Mouse (Mus musculus) heart, embryonic 11.5 days (tissue): ENCODE results near the gene Gm49380. TPM values are rescaled to one million over a fixed set of nuclear protein-coding genes. Genes with fewer than 3 reads are reported as not detected.

Experiments used
- ATAC-seq: fragments of 200-750 bp; cut with Nextera tagmentation; replicated peaks from 2 replicates; pipeline ENCODE4 v1.8.0; 2017; ENCODE audit warnings: moderate library complexity; ENCODE audit not compliant: insufficient number of reproducible peaks, low FRiP score, low TSS enrichment
- H3K27ac ChIP-seq: fragments of 300-500 bp; sonication (generic); 2 replicates; pipeline ENCODE4 v1.5.1; 2014; ENCODE audit warnings: mild to moderate bottlenecking, low read depth, low read length
- H3K27me3 ChIP-seq: fragments of 300-500 bp; sonication (generic); 2 replicates; pipeline ENCODE4 v1.6.1; 2014; ENCODE audit warnings: mild to moderate bottlenecking, low read length, mixed read lengths; ENCODE audit not compliant: control insufficient read depth, insufficient read depth
- H3K36me3 ChIP-seq: fragments of 300-500 bp; sonication (generic); 2 replicates; pipeline ENCODE4 v1.6.1; 2014; ENCODE audit warnings: mild to moderate bottlenecking, low read length, moderate library complexity, mixed read lengths; ENCODE audit not compliant: control insufficient read depth, insufficient read depth
- H3K4me1 ChIP-seq: fragments of 300-500 bp; sonication (generic); 2 replicates; pipeline ENCODE4 v1.6.1; 2014; ENCODE audit warnings: low read length; ENCODE audit not compliant: control insufficient read depth, insufficient read depth
- H3K4me2 ChIP-seq: fragments of 300-500 bp; sonication (generic); 2 replicates; pipeline ENCODE4 v1.6.1; 2014; ENCODE audit warnings: mild to moderate bottlenecking, moderate library complexity
- H3K4me3 ChIP-seq: fragments of 300-500 bp; sonication (generic); 2 replicates; pipeline ENCODE4 v1.5.1; 2014; ENCODE audit warnings: low read depth, low read length
- H3K9ac ChIP-seq: fragments of 300-500 bp; sonication (generic); 2 replicates; pipeline ENCODE4 v1.6.1; 2014; ENCODE audit warnings: mild to moderate bottlenecking, low read depth, low read length, moderate library complexity
- H3K9me3 ChIP-seq: fragments of 300-500 bp; sonication (generic); replicated peaks from 2 replicates; pipeline ENCODE4 v1.6.1; 2016; ENCODE audit warnings: low read length; ENCODE audit not compliant: control insufficient read depth
- WGBS: fragments of 180-500 bp; shearing (Covaris S2); extraction: QIAGEN DNeasy Blood & Tissue Kit; methylation state at CpG from one replicate; pipeline ENCODE4 v1.1.7; 2014; ENCODE audit not compliant: insufficient replicate concordance; 5-methylcytosine and 5-hydroxymethylcytosine counted together
- polyA plus RNA-seq: library from polyadenylated mRNA; unstranded; fragments of >200 nt; fragmentation: Nextera tagmentation; extraction: Ambion mirVana; gene quantifications from 2 replicates; pipeline ENCODE4 v1.2.1, GENCODE M21; 2014

Gene Gm49380
- polyA plus RNA-seq, 1 experiment from 2014 or later, result not detected

- peaks cover 44% of the 10 kb centered on the region for H3K4me1 ChIP-seq
- H3K36me3 ChIP-seq, result no peaks in the 10 kb centered on the region
- H3K27me3 ChIP-seq, result no peaks in the 10 kb centered on the region
- no peak overlapping the region for H3K9ac ChIP-seq
- ATAC-seq, result no peak
- H3K4me2 ChIP-seq, result peak overlapping the region; percentile 33; the same call in 1 of the 2 replicates
- no peaks in the 10 kb centered on the region for H3K9me3 ChIP-seq
- 75% methylated on average over 11 of the region's 11 CpGs for WGBS
- H3K4me3 ChIP-seq, result no peak overlapping the region
- H3K27ac ChIP-seq, result no peak overlapping the region
These were observed 35.9 kb downstream of the Gm49380 start for GRCm38 (mm10) chr9:44077266-44077910.

GRCm38 (mm10) chr9:44076764-44077120 is 36.6 kb downstream of the Gm49380 start:
- Histone ChIP-seq H3K4me3 (no peak overlapping the region), H3K9ac (no peak overlapping the region), H3K27me3 (no peaks in the 10 kb centered on the region), H3K4me1 (peaks cover 50% of the 10 kb centered on the region), H3K27ac (no peak overlapping the region), H3K36me3 (no peaks in the 10 kb centered on the region), H3K9me3 (no peaks in the 10 kb centered on the region), H3K4me2 (peak overlapping the region; percentile 33; the same call in 1 of the 2 replicates)
- ATAC-seq, result no peak
- 11% methylated on average over 5 of the region's 5 CpGs for WGBS

DNA sequence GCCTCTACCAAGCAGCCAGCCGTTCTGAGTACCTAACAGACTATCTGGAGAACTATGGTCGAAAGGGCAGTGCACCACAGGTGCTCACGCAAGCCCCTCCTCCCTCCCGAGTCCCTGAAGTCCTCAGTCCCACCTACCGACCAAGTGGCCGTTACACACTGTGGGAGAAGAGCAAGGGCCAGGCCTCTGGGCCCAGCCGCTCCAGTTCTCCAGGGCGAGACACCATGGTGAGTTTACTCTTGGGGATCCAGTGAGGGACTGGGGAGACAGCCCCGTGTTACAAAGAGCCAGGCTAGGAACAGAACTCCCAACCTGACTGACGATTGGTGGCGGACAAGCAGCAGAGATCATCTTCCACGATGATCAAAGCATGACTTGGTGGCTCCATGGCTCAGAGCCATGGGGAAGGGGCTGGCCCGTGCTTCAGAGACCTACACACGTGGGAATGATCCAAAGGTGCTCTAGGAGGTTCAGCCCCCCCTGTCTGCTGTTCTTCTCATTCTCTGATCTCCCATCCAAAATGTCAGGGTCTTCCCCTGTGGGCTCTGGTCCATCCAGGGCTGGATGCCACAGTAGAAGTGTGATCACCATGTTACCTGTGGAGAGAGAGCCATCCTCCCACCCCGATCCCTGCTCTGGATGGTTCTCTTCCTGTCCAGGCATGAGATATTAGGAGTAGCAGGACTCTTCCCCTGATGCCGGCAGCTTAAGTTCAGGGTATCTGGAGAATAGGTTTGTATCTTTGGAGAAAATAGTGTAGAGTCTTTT is 37.1 kb downstream of the Gm49380 start:
- Histone ChIP-seq H3K36me3 (no peaks in the 10 kb centered on the region), H3K4me2 (no peak overlapping the region), H3K4me1 (peaks cover 55% of the 10 kb centered on the region), H3K27ac (no peak overlapping the region), H3K9ac (no peak overlapping the region), H3K9me3 (no peaks in the 10 kb centered on the region), H3K27me3 (no peaks in the 10 kb centered on the region), H3K4me3 (no peak overlapping the region)
- WGBS, result 65% methylated on average over 16 of the region's 16 CpGs
- ATAC-seq, result no peak

- no peak overlapping the region for H3K9ac ChIP-seq
- WGBS, result 71% methylated on average over 24 of the region's 24 CpGs
These were observed 37.9 kb downstream of the Gm49380 start for GRCm38 (mm10) chr9:44075276-44075995.

GRCm38 (mm10) chr9:44074395-44075275 is 38.7 kb downstream of the Gm49380 start:
- H3K9me3 ChIP-seq, result no peaks in the 10 kb centered on the region
- WGBS, result 56% methylated on average over 9 of the region's 9 CpGs
- H3K4me2 ChIP-seq, result no peak overlapping the region
- peaks cover 61% of the 10 kb centered on the region for H3K4me1 ChIP-seq
- no peak overlapping the region for H3K9ac ChIP-seq
- H3K36me3 ChIP-seq, result no peaks in the 10 kb centered on the region
- no peak for ATAC-seq
- no peak overlapping the region for H3K27ac ChIP-seq
- no peak overlapping the region for H3K4me3 ChIP-seq
- H3K27me3 ChIP-seq, result no peaks in the 10 kb centered on the region

More at GRCm38 (mm10) chr9:44075276-44075995, 37.9 kb downstream of the Gm49380 start:
- Histone ChIP-seq H3K9me3 (no peaks in the 10 kb centered on the region), H3K4me2 (no peak overlapping the region), H3K27ac (no peak overlapping the region), H3K4me3 (no peak overlapping the region), H3K36me3 (no peaks in the 10 kb centered on the region), H3K4me1 (peaks cover 60% of the 10 kb centered on the region), H3K27me3 (no peaks in the 10 kb centered on the region)
- ATAC-seq, result no peak

DNA sequence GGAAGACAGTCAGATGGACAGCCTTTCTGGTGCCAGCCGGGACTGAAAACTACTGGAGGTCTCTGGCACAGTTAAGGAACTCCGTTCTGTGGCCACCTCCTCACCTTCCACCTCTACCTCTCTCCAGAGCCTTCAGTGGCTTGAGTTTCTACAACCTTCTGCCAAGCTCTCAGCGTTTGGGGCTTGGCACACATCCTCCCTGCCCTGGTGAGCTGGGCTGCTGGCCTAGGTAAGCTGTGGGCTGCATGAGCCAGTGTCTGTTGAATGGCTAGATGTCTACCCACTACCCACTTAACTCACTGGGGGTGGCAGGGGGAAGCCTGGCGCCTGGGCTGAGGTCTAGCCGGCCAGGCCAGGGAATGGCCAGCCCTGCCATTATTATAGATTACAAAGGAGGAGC is 40.2 kb downstream of the Gm49380 start:
- Histone ChIP-seq H3K27ac (0 out of 2 replicates have a peak overlapping the region, but pooled peaks have one; percentile 3), H3K4me3 (no peak overlapping the region), H3K9me3 (no peaks in the 10 kb centered on the region), H3K9ac (no peak overlapping the region), H3K4me2 (peak overlapping the region; percentile 59; the same call in 1 of the 2 replicates), H3K4me1 (peaks cover 55% of the 10 kb centered on the region), H3K36me3 (no peaks in the 10 kb centered on the region), H3K27me3 (no peaks in the 10 kb centered on the region)
- 50% methylated on average over 5 of the region's 5 CpGs for WGBS
- no peak for ATAC-seq

DNA sequence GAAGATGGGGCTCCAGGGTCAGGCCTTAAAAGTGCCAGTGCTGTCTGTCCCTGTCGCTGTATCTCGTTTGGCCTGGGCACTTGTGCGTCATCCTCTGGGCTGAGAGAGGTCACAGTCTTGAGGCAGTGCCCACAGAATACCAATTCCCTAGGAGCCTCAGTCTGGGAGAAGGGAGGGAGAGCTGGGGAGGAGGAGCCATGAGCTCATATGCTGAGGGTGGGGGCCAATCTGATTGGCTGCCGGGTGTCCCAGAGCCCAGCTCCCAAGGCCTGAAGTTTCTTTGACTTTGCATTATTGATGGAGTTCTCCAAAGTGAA is 40.7 kb downstream of the Gm49380 start:
- ATAC-seq, result no peak
- Histone ChIP-seq H3K4me3 (no peak overlapping the region), H3K27ac (no peak overlapping the region), H3K27me3 (no peaks in the 10 kb centered on the region), H3K4me2 (peak overlapping the region; percentile 59), H3K4me1 (peaks cover 53% of the 10 kb centered on the region), H3K9me3 (no peaks in the 10 kb centered on the region), H3K36me3 (no peaks in the 10 kb centered on the region), H3K9ac (no peak overlapping the region)
- WGBS, result 32% methylated on average over 4 of the region's 4 CpGs
